Mouse (Mus musculus) limb, embryonic 13.5 days (tissue): ENCODE results near the gene Mthfd1l. TPM values are rescaled to one million over a fixed set of nuclear protein-coding genes. Genes with fewer than 3 reads are reported as not detected.
"Not testable (repeated sequence)": the region's sequence is repeated elsewhere in the genome, so short reads cannot be mapped to it uniquely, and the experiment has no call there.

Experiments
- ATAC-seq: fragments of 200-750 bp; cut with Nextera tagmentation; 2 replicates; pipeline ENCODE4 v1.8.0; 2017; ENCODE audit warnings: low read depth, moderate number of reproducible peaks, moderate TSS enrichment; ENCODE audit not compliant: low FRiP score
- H3K27ac ChIP-seq: fragments of 300-500 bp; sonication (generic); 2 replicates; pipeline ENCODE4 v1.5.1; 2015; ENCODE audit warnings: inconsistent platforms, mild to moderate bottlenecking, moderate library complexity
- H3K27me3 ChIP-seq: fragments of 300-500 bp; sonication (generic); 2 replicates; pipeline ENCODE4 v1.6.1; 2015; ENCODE audit warnings: mild to moderate bottlenecking, inconsistent platforms
- H3K36me3 ChIP-seq: fragments of 300-500 bp; sonication (generic); 2 replicates; pipeline ENCODE4 v1.6.1; 2015; ENCODE audit warnings: inconsistent platforms, mild to moderate bottlenecking, moderate library complexity
- H3K4me1 ChIP-seq: fragments of 300-500 bp; sonication (generic); 2 replicates; pipeline ENCODE4 v1.6.1; 2015; ENCODE audit warnings: inconsistent platforms
- H3K4me2 ChIP-seq: fragments of 300-500 bp; sonication (generic); replicated peaks from 2 replicates; pipeline ENCODE4 v1.6.1; 2015; ENCODE audit warnings: inconsistent platforms, mild to moderate bottlenecking, moderate library complexity
- H3K4me3 ChIP-seq: fragments of 300-500 bp; sonication (generic); 2 replicates; pipeline ENCODE4 v1.5.1; 2015; ENCODE audit warnings: moderate library complexity, mild to moderate bottlenecking, inconsistent platforms
- H3K9ac ChIP-seq: fragments of 300-500 bp; sonication (generic); 2 replicates; pipeline ENCODE4 v1.6.1; 2015; ENCODE audit warnings: mild to moderate bottlenecking, inconsistent platforms
- H3K9me3 ChIP-seq: fragments of 300-500 bp; sonication (generic); 2 replicates; pipeline ENCODE4 v1.6.1; 2016; ENCODE audit warnings: inconsistent platforms
- WGBS: fragments of 180-500 bp; shearing (Covaris S2); methylation state at CpG from one replicate; pipeline ENCODE4 v1.1.7; 2015; 5-methylcytosine and 5-hydroxymethylcytosine counted together
- polyA plus RNA-seq: library from polyadenylated mRNA; unstranded; fragments of >200 nt; fragmentation: Nextera tagmentation; extraction: Ambion mirVana; gene quantifications from 2 replicates; pipeline ENCODE4 v1.2.1, GENCODE M21; 2015

The Mthfd1l gene
- polyA plus RNA-seq, 1 experiment from 2014 or later, result 11.1 TPM

- H3K4me3 ChIP-seq, result no peak overlapping the region
- H3K4me2 ChIP-seq, result no peak overlapping the region
- H3K9ac ChIP-seq, result no peak overlapping the region
- H3K36me3 ChIP-seq, result no peaks in the 10 kb centered on the region
- H3K27ac ChIP-seq, result no peak overlapping the region
- WGBS, result 65% methylated on average over 4 of the region's 4 CpGs
- ATAC-seq, result no peak
- 0 out of 2 replicates have a peak, but pooled peaks cover 4% of the 10 kb centered on the region for H3K9me3 ChIP-seq
- H3K27me3 ChIP-seq, result no peaks in the 10 kb centered on the region
- H3K4me1 ChIP-seq, result peaks cover 16% of the 10 kb centered on the region; the same call in 1 of the 2 replicates
Observed at GRCm38 (mm10) chr10:4177285-4177684, 204.4 kb downstream of the Mthfd1l start.

- 79% methylated on average over 7 of the region's 7 CpGs for WGBS
- ATAC-seq, result peak; percentile 45; the same call in 1 of the 2 replicates
Observed at GRCm38 (mm10) chr10:4179049-4179790, 206.3 kb downstream of the Mthfd1l start.

GRCm38 (mm10) chr10:4181953-4182352, 209.0 kb downstream of the Mthfd1l start:
- whole genome bisulfite sequencing, result 62% methylated on average over 1 of the region's 1 CpGs
- Histone ChIP-seq H3K4me1 (peaks cover 7% of the 10 kb centered on the region; the same call in 1 of the 2 replicates), H3K4me3 (no peak overlapping the region), H3K9me3 (0 out of 2 replicates have a peak, but pooled peaks cover under 1% of the 10 kb centered on the region), H3K9ac (no peak overlapping the region), H3K36me3 (no peaks in the 10 kb centered on the region), H3K27ac (no peak overlapping the region), H3K4me2 (no peak overlapping the region), H3K27me3 (no peaks in the 10 kb centered on the region)
- no peak for ATAC-seq

More at GRCm38 (mm10) chr10:4179049-4179790, 206.3 kb downstream of the Mthfd1l start:
- H3K27me3 ChIP-seq, result no peaks in the 10 kb centered on the region
- no peak overlapping the region for H3K9ac ChIP-seq
- no peak overlapping the region for H3K27ac ChIP-seq
- H3K4me2 ChIP-seq, result no peak overlapping the region
- H3K36me3 ChIP-seq, result no peaks in the 10 kb centered on the region
- H3K4me3 ChIP-seq, result no peak overlapping the region
- peaks cover 9% of the 10 kb centered on the region; the same call in 1 of the 2 replicates for H3K4me1 ChIP-seq
- 0 out of 2 replicates have a peak, but pooled peaks cover 4% of the 10 kb centered on the region for H3K9me3 ChIP-seq

GRCm38 (mm10) chr10:4182406-4182805, 209.5 kb downstream of the Mthfd1l start:
- Histone ChIP-seq H3K27me3 (no peaks in the 10 kb centered on the region), H3K27ac (no peak overlapping the region), H3K4me3 (no peak overlapping the region), H3K36me3 (no peaks in the 10 kb centered on the region), H3K9ac (no peak overlapping the region), H3K4me2 (no peak overlapping the region), H3K4me1 (peaks cover 7% of the 10 kb centered on the region; the same call in 1 of the 2 replicates), H3K9me3 (no peaks in the 10 kb centered on the region)
- WGBS, result 79% methylated on average over 2 of the region's 2 CpGs
- ATAC-seq, result no peak

- Histone ChIP-seq H3K27me3 (no peaks in the 10 kb centered on the region), H3K9me3 (no peaks in the 10 kb centered on the region), H3K36me3 (no peaks in the 10 kb centered on the region), H3K4me3 (no peak overlapping the region), H3K27ac (no peak overlapping the region), H3K4me1 (peaks cover 2% of the 10 kb centered on the region; the same call in 1 of the 2 replicates), H3K4me2 (no peak overlapping the region), H3K9ac (no peak overlapping the region)
- WGBS, result 79% methylated on average over 18 of the region's 18 CpGs
- 0 out of 2 replicates have a peak, but pooled peaks have one; percentile 66 for ATAC-seq
Observed at GRCm38 (mm10) chr10:4188614-4189402, 215.9 kb downstream of the Mthfd1l start.

- no peak for ATAC-seq
- Histone ChIP-seq H3K36me3 (no peaks in the 10 kb centered on the region), H3K27ac (no peak overlapping the region), H3K27me3 (no peaks in the 10 kb centered on the region), H3K4me3 (no peak overlapping the region), H3K4me2 (no peak overlapping the region), H3K9ac (no peak overlapping the region), H3K9me3 (no peaks in the 10 kb centered on the region), H3K4me1 (peaks cover 2% of the 10 kb centered on the region; the same call in 1 of the 2 replicates)
- 63% methylated on average over 6 of the region's 6 CpGs for WGBS
Observed at GRCm38 (mm10) chr10:4189422-4189821, 216.5 kb downstream of the Mthfd1l start.

- Histone ChIP-seq H3K27ac (no peak overlapping the region), H3K4me3 (no peak overlapping the region), H3K9ac (no peak overlapping the region), H3K36me3 (no peaks in the 10 kb centered on the region), H3K9me3 (no peaks in the 10 kb centered on the region), H3K4me2 (no peak overlapping the region), H3K27me3 (no peaks in the 10 kb centered on the region), H3K4me1 (no peaks in the 10 kb centered on the region)
- WGBS, result 85% methylated on average over 6 of the region's 6 CpGs
- ATAC-seq, result no peak
Observed at GRCm38 (mm10) chr10:4198978-4199377, 226.1 kb downstream of the Mthfd1l start.

GRCm38 (mm10) chr10:4199926-4200325, 227.0 kb downstream of the Mthfd1l start:
- Histone ChIP-seq H3K27me3 (no peaks in the 10 kb centered on the region), H3K36me3 (no peaks in the 10 kb centered on the region), H3K4me2 (no peak overlapping the region), H3K9ac (no peak overlapping the region), H3K4me3 (no peak overlapping the region), H3K27ac (no peak overlapping the region), H3K4me1 (no peaks in the 10 kb centered on the region), H3K9me3 (no peaks in the 10 kb centered on the region)
- no peak for ATAC-seq
- 84% methylated on average over 6 of the region's 6 CpGs for WGBS

- no peak overlapping the region for H3K4me2 ChIP-seq
- no peak for ATAC-seq
- WGBS, result 84% methylated on average over 5 of the region's 5 CpGs
Observed at GRCm38 (mm10) chr10:4200546-4201104, 227.7 kb downstream of the Mthfd1l start.

GRCm38 (mm10) chr10:4201141-4201540, 228.2 kb downstream of the Mthfd1l start:
- no peaks in the 10 kb centered on the region for H3K4me1 ChIP-seq
- H3K9ac ChIP-seq, result no peak overlapping the region
- no peaks in the 10 kb centered on the region for H3K9me3 ChIP-seq
- no peak overlapping the region for H3K27ac ChIP-seq
- H3K36me3 ChIP-seq, result no peaks in the 10 kb centered on the region
- no peak overlapping the region for H3K4me2 ChIP-seq
- 91% methylated on average over 4 of the region's 4 CpGs for WGBS
- H3K4me3 ChIP-seq, result no peak overlapping the region
- ATAC-seq, result no peak
- no peaks in the 10 kb centered on the region for H3K27me3 ChIP-seq

More at GRCm38 (mm10) chr10:4200546-4201104, 227.7 kb downstream of the Mthfd1l start:
- no peak overlapping the region for H3K27ac ChIP-seq
- no peak overlapping the region for H3K9ac ChIP-seq
- H3K36me3 ChIP-seq, result no peaks in the 10 kb centered on the region
- H3K4me1 ChIP-seq, result no peaks in the 10 kb centered on the region
- no peaks in the 10 kb centered on the region for H3K9me3 ChIP-seq
- no peaks in the 10 kb centered on the region for H3K27me3 ChIP-seq
- H3K4me3 ChIP-seq, result no peak overlapping the region

GRCm38 (mm10) chr10:4203651-4204050, 230.7 kb downstream of the Mthfd1l start:
- H3K4me1 ChIP-seq, H3K27ac ChIP-seq, H3K9ac ChIP-seq, ATAC-seq, H3K4me2 ChIP-seq, H3K36me3 ChIP-seq, H3K27me3 ChIP-seq, H3K9me3 ChIP-seq, H3K4me3 ChIP-seq: not testable (repeated sequence)
- 51% methylated on average over 6 of the region's 6 CpGs for WGBS

GRCm38 (mm10) chr10:4209040-4209439, 236.1 kb downstream of the Mthfd1l start:
- peaks cover 17% of the 10 kb centered on the region for H3K4me1 ChIP-seq
- WGBS, result 78% methylated on average over 15 of the region's 15 CpGs

More at GRCm38 (mm10) chr10:4209040-4209439, 236.1 kb downstream of the Mthfd1l start:
- Histone ChIP-seq H3K9ac (no peak overlapping the region), H3K36me3 (no peaks in the 10 kb centered on the region), H3K9me3 (0 out of 2 replicates have a peak, but pooled peaks cover 4% of the 10 kb centered on the region), H3K4me2 (no peak overlapping the region), H3K27ac (no peak overlapping the region), H3K27me3 (no peaks in the 10 kb centered on the region), H3K4me3 (no peak overlapping the region)
- ATAC-seq, result no peak
